Mouse (Mus musculus) urinary bladder, adult 2 months (tissue): Measurements from ENCODE around the gene 6330409D20Rik. TPM values are rescaled to one million over a fixed set of nuclear protein-coding genes. Genes with fewer than 3 reads are reported as not detected.

Experiments used
- DNase-seq: peaks from one replicate; pipeline ENCODE4 v3.0.0; 2022; ENCODE audit warnings: low spot score
- polyA plus RNA-seq: library from polyadenylated mRNA; depleted of rRNA; stranded (reverse); fragments of >200 nt; gene quantifications from 2 replicates; pipeline ENCODE4 v1.2.3, GENCODE M21; 2012; rRNA removed

6330409D20Rik gene
- polyA plus RNA-seq, 1 experiment, result not detected

- no peak for DNase-seq
Measured at GRCm38 (mm10) chr2:32699680-32700079, 41.1 kb downstream of the 6330409D20Rik start.

- DNase-seq, result no peak
Measured at GRCm38 (mm10) chr2:32694691-32695090, 46.1 kb downstream of the 6330409D20Rik start.

- DNase-seq, result peak; percentile 80
Measured at GRCm38 (mm10) chr2:32693823-32694411, 46.9 kb downstream of the 6330409D20Rik start.

- no peak for DNase-seq
Measured at GRCm38 (mm10) chr2:32693282-32693681, 47.5 kb downstream of the 6330409D20Rik start.

GRCm38 (mm10) chr2:32692496-32692895 lies 48.3 kb downstream of the 6330409D20Rik start:
- no peak for DNase-seq

GRCm38 (mm10) chr2:32691041-32691440 lies 49.8 kb downstream of the 6330409D20Rik start:
- no peak for DNase-seq

GRCm38 (mm10) chr2:32689420-32689819 lies 51.4 kb downstream of the 6330409D20Rik start:
- DNase-seq, result peak; percentile 81

- DNase-seq, result no peak
Measured at GRCm38 (mm10) chr2:32687562-32687961, 53.3 kb downstream of the 6330409D20Rik start.

- DNase-seq, result no peak
Measured at GRCm38 (mm10) chr2:32686640-32687039, 54.2 kb downstream of the 6330409D20Rik start.

- no peak for DNase-seq
Measured at GRCm38 (mm10) chr2:32685807-32686206, 55.0 kb downstream of the 6330409D20Rik start.

- no peak for DNase-seq
Measured at GRCm38 (mm10) chr2:32684681-32685428, 56.0 kb downstream of the 6330409D20Rik start.

- no peak for DNase-seq
Measured at GRCm38 (mm10) chr2:32683701-32684100, 57.1 kb downstream of the 6330409D20Rik start.

- DNase-seq, result no peak
Measured at GRCm38 (mm10) chr2:32682721-32683417, 57.9 kb downstream of the 6330409D20Rik start.

Other genes with a start within 250 kb of the 6330409D20Rik start
- gene Fam102a, start 205.7 kb downstream of the 6330409D20Rik start, polyA plus RNA-seq, result 17.1 and 25.9 TPM in 2 replicates
- 88.5 and 117 TPM in 2 replicates for gene Dpm2, start 170.2 kb downstream of the 6330409D20Rik start, polyA plus RNA-seq
- 0.08 TPM in 1 of 2 replicates, not detected in the other for gene Pip5kl1, start 166.2 kb downstream of the 6330409D20Rik start, polyA plus RNA-seq
- 0.07 TPM in 1 of 2 replicates, not detected in the other for gene 9430097D07Rik, start 165.3 kb downstream of the 6330409D20Rik start, polyA plus RNA-seq
- gene St6galnac4, start 153.9 kb downstream of the 6330409D20Rik start, polyA plus RNA-seq, result 13.3 and 16.1 TPM in 2 replicates
- gene St6galnac6, start 141.3 kb downstream of the 6330409D20Rik start, polyA plus RNA-seq, result 20.8 and 33.1 TPM in 2 replicates
- gene Ak1, start 119.3 kb downstream of the 6330409D20Rik start, polyA plus RNA-seq, result 43.8 and 59.1 TPM in 2 replicates
- gene Eng, start 94.4 kb downstream of the 6330409D20Rik start, polyA plus RNA-seq, result 59.8 and 73.9 TPM in 2 replicates
- gene Fpgs, start 36.9 kb downstream of the 6330409D20Rik start, polyA plus RNA-seq, result 29.4 and 36.3 TPM in 2 replicates
- 112 and 151 TPM in 2 replicates for gene Cdk9, start 27.9 kb downstream of the 6330409D20Rik start, polyA plus RNA-seq
- gene Sh2d3c, start 20.0 kb downstream of the 6330409D20Rik start, polyA plus RNA-seq, result 9.9 and 10.3 TPM in 2 replicates
- 42.9 and 53.7 TPM in 2 replicates for gene Tor2a, start 16.2 kb upstream of the 6330409D20Rik start, polyA plus RNA-seq
- 0.80 and 0.85 TPM in 2 replicates for gene Ttc16, start 34.6 kb upstream of the 6330409D20Rik start, polyA plus RNA-seq
- gene Ptrh1, start 34.8 kb upstream of the 6330409D20Rik start, polyA plus RNA-seq, result 8.6 and 10.4 TPM in 2 replicates
- gene Cfap157, start 43.4 kb upstream of the 6330409D20Rik start, polyA plus RNA-seq, result 0.29 and 0.41 TPM in 2 replicates
- 15.8 and 19.8 TPM in 2 replicates for gene Stxbp1, start 106.2 kb upstream of the 6330409D20Rik start, polyA plus RNA-seq
- 99.6 and 102 TPM in 2 replicates for gene Fam129b, start 135.1 kb upstream of the 6330409D20Rik start, polyA plus RNA-seq
- gene Rpl12, start 220.5 kb upstream of the 6330409D20Rik start, polyA plus RNA-seq, result 1,100 and 1,122 TPM in 2 replicates
- gene Lrsam1, start 220.6 kb upstream of the 6330409D20Rik start, polyA plus RNA-seq, result 15.1 and 15.9 TPM in 2 replicates
- gene Slc2a8, start 241.1 kb upstream of the 6330409D20Rik start, polyA plus RNA-seq, result 21.0 and 21.5 TPM in 2 replicates